Mouse (Mus musculus) embryonic fibroblast, embryonic 13.5 days (primary cell): ENCODE measurements at regions not wholly inside any gene's neighbourhood (a gene's known extent, or its start where the extent isn't known, plus 50 kb on each side); places are given as distances from the start of the nearest gene placed in this dataset.

Experiments used
- CTCF ChIP-seq: IDR thresholded peaks from 2 replicates; pipeline ENCODE4 v1.5.1; 2011; ENCODE audit warnings: mild to moderate bottlenecking, control low read depth, low read length, moderate library complexity, borderline replicate concordance; ENCODE audit not compliant: insufficient read depth
- POLR2A ChIP-seq: IDR thresholded peaks from 2 replicates; pipeline ENCODE4 v1.6.1; 2011; ENCODE audit warnings: low read depth, mild to moderate bottlenecking, control low read depth, low read length, moderate library complexity

DNA sequence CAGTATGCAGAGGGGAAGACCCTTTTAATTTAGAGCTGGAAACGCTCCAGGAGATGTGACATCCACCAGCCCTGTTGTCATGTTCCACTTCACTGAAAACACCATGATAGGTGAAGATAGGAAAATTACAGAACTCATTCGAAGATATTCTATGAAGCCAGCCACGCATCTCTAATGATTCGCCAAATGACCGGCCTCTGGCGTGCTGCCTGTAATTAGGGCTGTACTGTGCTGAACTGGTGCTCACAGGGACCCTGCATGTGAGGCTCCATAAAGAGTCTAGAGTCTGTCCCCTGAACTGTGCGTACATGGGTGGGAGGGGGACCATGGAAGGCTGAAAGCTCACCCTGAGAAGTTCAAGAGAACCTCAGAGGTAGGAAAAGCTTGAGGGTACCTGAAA is 53.6 kb upstream of the Kazn start:
- no peak for TF ChIP-seq CTCF
- no peak for TF ChIP-seq POLR2A
